Mouse (Mus musculus): ENCODE measurements around the gene Tiparp.

Tiparp gene

DNA sequence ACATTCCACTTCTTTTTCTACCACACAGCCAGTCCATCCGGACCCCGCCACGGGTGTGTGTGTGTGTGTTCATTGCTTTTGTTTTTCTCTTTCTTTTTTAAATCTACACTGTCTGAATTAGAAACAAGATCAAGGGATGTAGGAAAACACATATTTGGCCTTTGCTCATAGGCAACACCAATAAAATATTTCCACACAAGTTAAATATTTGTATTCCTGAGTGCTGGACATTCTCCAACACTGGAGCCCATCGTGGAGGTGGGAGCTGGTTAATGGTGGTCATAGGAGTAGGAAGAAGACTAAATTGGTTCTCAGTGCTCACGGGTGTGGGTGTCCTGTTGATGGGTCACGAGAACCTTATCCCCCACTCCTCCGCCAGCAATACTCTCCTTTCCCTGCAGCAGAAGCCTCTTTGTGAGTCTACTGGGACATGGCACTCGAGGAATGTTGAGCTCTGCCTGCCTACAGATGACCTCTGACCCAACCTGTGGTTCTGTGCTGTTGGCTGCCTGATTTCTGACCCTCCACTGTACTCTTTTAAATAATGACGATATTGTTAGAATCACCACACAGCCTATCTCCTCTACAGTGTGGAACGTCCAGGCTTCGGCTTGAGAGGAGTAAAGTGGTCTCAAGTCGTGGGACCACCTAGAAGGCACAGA lies 51.2 kb downstream of the Tiparp start:
- DNase-seq (ENCODE audit: low spot score in 2 of 2): no peak

GRCm38 (mm10) chr3:65581596-65581995 lies 53.4 kb downstream of the Tiparp start:
- no peak for DNase-seq (ENCODE audit: low spot score in 2 of 2)

GRCm38 (mm10) chr3:65584329-65584728 lies 56.1 kb downstream of the Tiparp start:
- DNase-seq (ENCODE audit: low spot score in 2 of 2): no peak

DNA sequence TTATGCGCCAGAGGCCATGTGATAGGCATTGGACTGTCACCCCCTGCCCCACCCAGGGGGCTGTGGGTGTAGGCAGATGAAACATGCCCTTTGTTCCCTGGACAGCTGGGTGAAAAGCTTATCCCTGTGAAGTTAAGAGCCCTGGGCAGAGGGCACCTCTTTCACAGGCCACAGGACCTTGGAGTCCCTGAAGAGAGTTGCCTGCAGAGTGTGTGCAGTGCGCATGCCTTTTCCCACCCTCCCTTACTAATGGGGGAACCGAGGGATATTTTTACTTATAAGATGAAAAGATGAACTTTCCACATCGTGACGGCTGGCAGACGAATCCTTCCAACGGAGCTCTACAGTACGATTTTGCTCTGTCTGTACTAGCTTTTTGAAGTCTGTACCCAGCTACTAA lies 57.1 kb downstream of the Tiparp start:
- no peak for DNase-seq (ENCODE audit: low spot score in 2 of 2)

GRCm38 (mm10) chr3:65585823-65586482 lies 57.7 kb downstream of the Tiparp start:
- DNase-seq (ENCODE audit: low spot score in 2 of 2): no peak

DNA sequence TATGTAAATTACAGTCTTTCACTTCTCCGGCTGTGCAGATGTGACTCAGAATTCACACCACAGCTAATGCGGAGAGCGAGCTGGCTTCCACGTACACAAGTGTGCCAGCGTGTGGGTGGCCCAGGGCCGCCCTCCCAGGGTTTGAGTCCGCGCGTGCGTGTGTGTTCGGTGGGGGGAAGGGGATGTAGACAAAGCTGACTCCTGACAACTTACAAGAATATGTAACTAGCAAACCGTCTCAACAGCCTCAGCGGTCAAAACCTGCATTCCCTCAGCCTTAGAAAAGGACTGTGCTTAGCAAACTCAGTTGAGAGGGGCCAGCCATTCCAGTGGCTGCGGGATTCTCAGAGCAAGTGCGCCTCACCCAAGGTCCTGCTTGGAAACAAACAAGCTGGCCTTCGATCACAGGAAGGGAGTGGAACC lies 58.3 kb downstream of the Tiparp start:
- peak; percentile 24 to 26 for DNase-seq (ENCODE audit: low spot score in 2 of 2)

DNA sequence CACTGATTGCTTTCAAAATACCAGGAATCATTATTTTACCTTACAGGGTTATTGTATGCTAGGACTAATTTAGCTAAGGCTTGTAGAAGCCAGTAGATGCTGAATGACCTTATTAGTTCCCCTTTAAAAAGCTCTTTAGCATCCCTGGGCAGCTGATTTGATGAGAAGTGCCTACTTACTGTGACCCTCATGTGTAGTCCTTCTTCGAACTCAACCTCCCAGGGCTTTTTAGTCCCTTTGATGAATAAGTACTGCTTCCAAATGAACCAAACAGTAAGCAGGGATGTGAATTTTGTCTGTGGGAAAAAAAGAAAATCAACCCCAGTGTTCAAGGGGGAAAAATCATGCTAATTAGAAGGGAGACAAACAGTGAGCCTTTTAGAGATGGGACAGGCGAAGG lies 58.8 kb downstream of the Tiparp start:
- no peak for DNase-seq (ENCODE audit: low spot score in 2 of 2)

- DNase-seq (ENCODE audit: low spot score in 2 of 2): no peak
Measured at GRCm38 (mm10) chr3:65588424-65588823, 60.2 kb downstream of the Tiparp start.

DNA sequence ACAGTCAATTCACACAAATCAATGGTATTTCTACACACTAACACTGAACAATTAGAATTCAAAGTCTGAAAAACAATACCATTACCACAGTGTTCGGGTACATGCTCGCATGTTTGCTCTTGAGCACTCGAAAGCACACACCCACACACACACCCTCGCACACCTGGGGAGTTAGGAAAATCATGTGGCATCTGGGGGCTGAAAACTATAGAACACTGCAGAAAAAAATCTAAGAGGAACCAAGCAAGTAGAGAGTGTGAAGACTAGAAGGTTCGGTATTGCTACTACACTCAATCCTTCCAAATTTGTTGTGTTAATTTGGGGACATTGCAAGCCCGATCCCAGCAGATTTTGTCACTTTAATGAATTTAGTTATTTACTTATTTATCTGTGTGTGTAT lies 64.6 kb downstream of the Tiparp start:
- DNase-seq (ENCODE audit: low spot score in 2 of 2): peak; percentile 22 to 39

- no peak for DNase-seq (ENCODE audit: low spot score in 2 of 2)
Measured at GRCm38 (mm10) chr3:65594493-65594892, 66.3 kb downstream of the Tiparp start.

- DNase-seq (ENCODE audit: low spot score in 2 of 2): no peak
Measured at GRCm38 (mm10) chr3:65595196-65595595, 67.0 kb downstream of the Tiparp start.

DNA sequence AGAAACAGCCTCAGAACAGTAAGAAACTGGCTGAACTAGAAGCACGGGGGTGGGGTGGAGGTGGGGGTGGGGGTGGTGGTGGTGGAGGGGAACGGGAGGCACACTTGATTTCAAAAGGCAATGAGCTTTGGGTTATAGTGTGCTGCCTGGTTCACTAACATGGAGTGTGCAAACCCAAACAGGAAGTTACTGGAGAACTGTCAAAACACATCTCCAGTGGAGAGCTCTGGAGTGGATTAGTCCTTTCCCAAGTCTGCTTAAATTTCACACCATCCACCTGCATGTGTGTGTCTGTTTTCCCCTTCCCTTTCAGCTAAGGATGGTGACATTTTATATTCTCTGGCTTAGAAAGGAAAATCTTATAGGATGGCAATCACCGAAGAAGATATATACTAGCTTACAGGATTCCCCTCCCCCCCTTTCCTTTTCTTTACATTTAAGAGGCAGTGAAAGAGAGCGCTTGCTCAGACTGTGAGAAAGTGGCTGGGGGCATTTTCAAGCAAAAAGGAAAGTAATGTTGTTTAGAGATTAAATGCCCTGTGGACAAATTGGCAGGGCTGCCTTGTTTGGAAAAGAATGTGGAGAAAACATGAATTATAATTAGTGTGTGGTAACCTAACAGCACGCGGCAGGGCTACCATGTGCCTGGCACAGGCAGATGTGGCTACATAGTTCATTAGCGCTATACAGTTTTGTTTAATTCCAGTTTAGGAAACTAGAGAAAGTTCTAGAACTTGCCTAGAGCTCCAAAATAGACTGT lies 70.0 kb downstream of the Tiparp start:
- no peak for DNase-seq (ENCODE audit: low spot score in 2 of 2)

DNA sequence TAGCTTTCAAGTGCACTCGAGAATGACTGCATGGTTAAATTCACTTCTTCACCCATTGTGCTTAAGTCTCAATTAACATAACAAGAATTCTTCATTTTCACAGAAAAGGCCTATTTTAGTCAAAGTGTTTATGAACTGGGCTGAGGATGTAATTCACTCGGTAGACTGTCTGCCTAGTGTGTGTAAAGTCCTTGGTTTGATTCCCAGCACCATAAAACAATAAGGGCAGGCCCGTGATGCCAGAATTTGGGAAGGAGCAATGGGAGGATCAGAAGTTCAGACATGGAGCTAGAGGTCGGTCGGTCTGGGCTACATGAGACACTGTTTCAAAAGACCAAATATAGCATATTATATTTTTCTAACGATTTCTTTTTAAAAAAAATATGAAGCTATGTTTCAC lies 70.9 kb downstream of the Tiparp start:
- no peak for DNase-seq (ENCODE audit: low spot score in 2 of 2)

- no peak for DNase-seq (ENCODE audit: low spot score in 2 of 2)
Measured at GRCm38 (mm10) chr3:65601291-65602050, 73.3 kb downstream of the Tiparp start.

DNA sequence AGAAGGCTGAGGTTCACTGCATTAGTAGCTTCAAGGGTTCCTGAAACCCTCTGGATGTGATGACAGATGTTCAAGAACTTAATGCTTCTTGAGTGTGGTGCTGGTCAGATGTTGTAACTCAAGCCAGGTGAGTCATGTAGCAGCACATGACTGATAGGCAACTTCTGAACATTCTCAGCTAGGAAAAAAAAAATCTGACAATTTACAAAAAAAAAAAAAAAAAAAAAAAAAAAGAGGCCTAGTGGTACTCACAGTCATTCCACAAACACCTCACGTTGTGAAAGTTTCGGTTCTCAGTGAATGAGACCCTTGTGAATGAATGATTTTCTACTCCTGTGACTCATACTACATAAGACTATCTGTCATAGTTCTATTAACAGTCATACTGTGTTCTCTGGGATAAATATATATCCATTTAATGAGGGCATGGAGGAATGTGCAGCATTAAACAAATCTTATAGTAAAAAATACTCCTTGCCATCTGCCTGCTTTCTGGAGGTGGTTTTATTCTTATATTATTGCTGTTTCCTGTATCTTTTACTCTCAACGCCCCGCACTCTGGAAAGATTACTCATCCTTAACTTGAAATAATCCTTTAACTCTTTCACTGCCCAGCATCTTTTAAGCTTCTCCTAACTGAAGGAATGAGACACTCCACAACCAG lies 75.3 kb downstream of the Tiparp start:
- DNase-seq (ENCODE audit: low spot score in 2 of 2): no peak
